Mouse (Mus musculus) erythroblast, embryonic 14.5 days (primary cell): ENCODE measurements around the gene Pycard.

Experiments used
- GATA1 ChIP-seq: IDR thresholded peaks from 2 replicates; pipeline ENCODE4 v1.6.1; 2012; ENCODE audit warnings: low read length, inconsistent platforms, mixed read lengths
- TAL1 ChIP-seq: IDR thresholded peaks from 3 replicates; pipeline ENCODE4 v1.6.1; 2012; ENCODE audit warnings: low read length, inconsistent platforms, mixed read lengths

GRCm38 (mm10) chr7:128022974-128023373 lies 29.3 kb upstream of the Pycard start:
- TF ChIP-seq TAL1: no peak
- no peak for TF ChIP-seq GATA1
